Mouse (Mus musculus): Measurements from ENCODE around the gene Afap1.

Afap1 gene

GRCm38 (mm10) chr5:35938249-35939223 lies 45.4 kb downstream of the Afap1 start:
- DNase-seq = no peak

GRCm38 (mm10) chr5:35939958-35940357 lies 46.8 kb downstream of the Afap1 start:
- no peak for DNase-seq

GRCm38 (mm10) chr5:35943541-35943940 lies 50.4 kb downstream of the Afap1 start:
- no peak for DNase-seq

GRCm38 (mm10) chr5:35946841-35947240 lies 53.7 kb downstream of the Afap1 start:
- DNase-seq = no peak

GRCm38 (mm10) chr5:35947427-35947826 lies 54.3 kb downstream of the Afap1 start:
- no peak for DNase-seq

- DNase-seq = no peak
Measured at GRCm38 (mm10) chr5:35948225-35948975, 55.3 kb downstream of the Afap1 start.

- DNase-seq = no peak
Measured at GRCm38 (mm10) chr5:35949061-35949460, 55.9 kb downstream of the Afap1 start.

- DNase-seq = no peak
Measured at GRCm38 (mm10) chr5:35950504-35950903, 57.4 kb downstream of the Afap1 start.

GRCm38 (mm10) chr5:35954055-35954718 lies 61.1 kb downstream of the Afap1 start:
- no peak for DNase-seq

GRCm38 (mm10) chr5:35956268-35956667 lies 63.1 kb downstream of the Afap1 start:
- no peak for DNase-seq

- no peak for DNase-seq
Measured at GRCm38 (mm10) chr5:35958681-35959080, 65.6 kb downstream of the Afap1 start.

GRCm38 (mm10) chr5:35960168-35960567 lies 67.0 kb downstream of the Afap1 start:
- no peak for DNase-seq

- no peak for DNase-seq
Measured at GRCm38 (mm10) chr5:35961271-35961670, 68.2 kb downstream of the Afap1 start.

GRCm38 (mm10) chr5:35963635-35964034 lies 70.5 kb downstream of the Afap1 start:
- no peak for DNase-seq

GRCm38 (mm10) chr5:35965036-35965435 lies 71.9 kb downstream of the Afap1 start:
- no peak for DNase-seq

- DNase-seq = no peak
Measured at GRCm38 (mm10) chr5:35969857-35970256, 76.7 kb downstream of the Afap1 start.

- DNase-seq = peak; percentile 11
Measured at GRCm38 (mm10) chr5:35970380-35971105, 77.4 kb downstream of the Afap1 start.

GRCm38 (mm10) chr5:35971841-35972578 lies 78.9 kb downstream of the Afap1 start:
- DNase-seq = peak; percentile 67

- DNase-seq = no peak
Measured at GRCm38 (mm10) chr5:35972739-35973138, 79.6 kb downstream of the Afap1 start.

- no peak for DNase-seq
Measured at GRCm38 (mm10) chr5:35973800-35974199, 80.7 kb downstream of the Afap1 start.

- DNase-seq = no peak
Measured at GRCm38 (mm10) chr5:35974265-35974664, 81.1 kb downstream of the Afap1 start.

GRCm38 (mm10) chr5:35975681-35976080 lies 82.6 kb downstream of the Afap1 start:
- DNase-seq = peak; percentile 63

All from cerebellum, adult 9-10 months (tissue).